Mouse (Mus musculus): ENCODE data around the gene Adh7. TPM values are rescaled to one million over a fixed set of nuclear protein-coding genes. Genes with fewer than 3 reads are reported as not detected.

Gene Adh7
- polyA plus RNA-seq, 1 experiment from 2014 or later: not detected

DNA sequence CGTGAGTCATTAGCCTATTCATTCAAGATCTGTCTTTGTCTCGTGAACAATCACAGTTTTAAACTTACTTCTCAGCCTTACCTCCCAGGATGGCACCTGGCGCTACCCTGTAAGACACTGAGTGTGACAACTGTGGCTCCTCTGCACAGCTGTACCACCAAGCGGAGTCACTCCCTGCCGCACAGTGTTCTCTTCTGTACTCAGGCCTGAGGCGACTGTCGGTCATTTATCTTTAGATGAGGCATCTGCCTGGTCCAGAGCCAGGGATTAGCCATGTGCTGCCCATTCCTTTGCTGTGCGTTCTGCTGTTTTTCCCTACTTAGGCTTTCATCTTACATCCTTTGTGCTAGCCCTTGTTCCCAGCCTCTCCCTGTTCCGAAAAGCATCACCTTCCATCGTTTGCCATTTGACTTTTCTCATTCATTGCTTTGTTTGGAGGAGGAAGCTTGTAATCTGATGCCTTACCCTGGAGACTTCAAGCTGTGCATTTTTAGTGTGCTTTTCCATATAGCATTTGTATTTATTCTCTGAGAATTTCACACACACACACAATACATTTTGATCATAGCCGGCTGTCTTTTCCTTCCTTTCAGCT, 2.1 kb upstream of the Adh7 start:
- Histone ChIP-seq H3K27ac (replicated peaks; ENCODE audit: low read depth, low read length) (no peak overlapping the region), H3K4me2 (ENCODE audit: low read depth, severe bottlenecking) (no peak overlapping the region), H3K36me3 (ENCODE audit: control insufficient read depth, insufficient read depth, low read length) (no peaks in the 10 kb centered on the region), H3K4me3 (ENCODE audit: low read depth, low read length) (no peak overlapping the region), H3K9ac (ENCODE audit: low read length) (no peak overlapping the region), H3K4me1 (ENCODE audit: control insufficient read depth, insufficient read depth, low read length) (no peaks in the 10 kb centered on the region), H3K27me3 (ENCODE audit: control insufficient read depth, insufficient read depth, low read length) (no peaks in the 10 kb centered on the region), H3K9me3 (ENCODE audit: control insufficient read depth, low read length) (no peaks in the 10 kb centered on the region)
- DNase-seq (ENCODE audit: low spot score): no peak
- ATAC-seq (ENCODE audit: insufficient number of reproducible peaks, low FRiP score, low TSS enrichment, low read depth): 0 out of 2 replicates have a peak, but pooled peaks have one; percentile 39
- WGBS: 58% methylated on average over 11 of the region's 11 CpGs

DNA sequence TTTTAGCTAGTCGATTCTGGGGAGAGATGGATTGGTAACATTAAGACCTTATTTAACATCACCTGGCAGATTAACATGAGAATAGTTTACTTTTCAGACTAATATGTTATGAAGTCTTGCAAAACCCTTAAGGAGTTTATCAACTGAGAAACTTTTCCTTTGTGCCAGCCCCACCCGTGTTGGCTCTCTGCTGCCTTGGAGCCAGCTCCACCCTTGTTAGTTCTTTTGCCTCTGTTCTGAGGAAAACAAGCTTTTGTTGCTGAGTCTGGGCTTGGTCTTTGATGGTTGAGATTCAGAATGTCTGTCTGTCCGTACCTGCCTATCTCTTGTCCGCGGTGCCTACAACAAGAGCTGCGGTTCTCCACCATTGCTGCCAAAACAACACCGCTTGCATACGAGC, 1.5 kb upstream of the Adh7 start:
- Histone ChIP-seq H3K4me3 (ENCODE audit: low read depth, low read length) (no peak overlapping the region), H3K36me3 (ENCODE audit: control insufficient read depth, insufficient read depth, low read length) (no peaks in the 10 kb centered on the region), H3K27me3 (ENCODE audit: control insufficient read depth, insufficient read depth, low read length) (no peaks in the 10 kb centered on the region), H3K4me1 (ENCODE audit: control insufficient read depth, insufficient read depth, low read length) (no peaks in the 10 kb centered on the region), H3K4me2 (ENCODE audit: low read depth, severe bottlenecking) (no peak overlapping the region), H3K9ac (ENCODE audit: low read length) (no peak overlapping the region), H3K27ac (replicated peaks; ENCODE audit: low read depth, low read length) (no peak overlapping the region), H3K9me3 (ENCODE audit: control insufficient read depth, low read length) (no peaks in the 10 kb centered on the region)
- DNase-seq (ENCODE audit: low spot score) (no peak), ATAC-seq (ENCODE audit: insufficient number of reproducible peaks, low FRiP score, low TSS enrichment, low read depth) (no peak)
- WGBS: 85% methylated on average over 8 of the region's 8 CpGs

DNA sequence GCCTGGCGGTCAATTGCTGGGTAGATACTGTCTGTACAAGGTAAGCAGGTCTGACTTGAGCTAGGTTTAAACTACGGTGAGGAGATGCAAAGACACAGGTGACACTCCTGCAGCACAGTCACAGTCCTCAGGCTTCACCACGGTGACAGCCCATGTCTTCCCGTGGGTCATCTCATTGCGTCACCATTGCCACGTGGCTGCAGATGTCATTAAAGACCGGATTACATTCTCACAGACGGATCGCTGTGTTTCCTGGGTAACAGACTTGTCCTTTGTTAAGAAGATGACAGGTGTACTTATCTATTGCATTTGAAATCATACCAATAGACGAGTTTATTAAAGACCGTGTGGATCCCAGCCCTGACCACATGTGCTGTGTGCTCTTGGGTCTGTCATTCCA, 3.6 kb downstream of the Adh7 start:
- WGBS: 94% methylated on average over 11 of the region's 11 CpGs
- no peak overlapping the region for H3K4me3 ChIP-seq (ENCODE audit: low read depth, low read length)
- H3K27me3 ChIP-seq (ENCODE audit: control insufficient read depth, insufficient read depth, low read length): no peaks in the 10 kb centered on the region
- no peak overlapping the region for H3K27ac ChIP-seq (replicated peaks; ENCODE audit: low read depth, low read length)
- ATAC-seq (ENCODE audit: insufficient number of reproducible peaks, low FRiP score, low TSS enrichment, low read depth) (no peak), DNase-seq (ENCODE audit: low spot score) (no peak)
- H3K4me2 ChIP-seq (ENCODE audit: low read depth, severe bottlenecking): no peak overlapping the region
- H3K9ac ChIP-seq (ENCODE audit: low read length): no peak overlapping the region
- no peaks in the 10 kb centered on the region for H3K36me3 ChIP-seq (ENCODE audit: control insufficient read depth, insufficient read depth, low read length)
- H3K9me3 ChIP-seq (ENCODE audit: control insufficient read depth, low read length): no peaks in the 10 kb centered on the region
- no peaks in the 10 kb centered on the region for H3K4me1 ChIP-seq (ENCODE audit: control insufficient read depth, insufficient read depth, low read length)

DNA sequence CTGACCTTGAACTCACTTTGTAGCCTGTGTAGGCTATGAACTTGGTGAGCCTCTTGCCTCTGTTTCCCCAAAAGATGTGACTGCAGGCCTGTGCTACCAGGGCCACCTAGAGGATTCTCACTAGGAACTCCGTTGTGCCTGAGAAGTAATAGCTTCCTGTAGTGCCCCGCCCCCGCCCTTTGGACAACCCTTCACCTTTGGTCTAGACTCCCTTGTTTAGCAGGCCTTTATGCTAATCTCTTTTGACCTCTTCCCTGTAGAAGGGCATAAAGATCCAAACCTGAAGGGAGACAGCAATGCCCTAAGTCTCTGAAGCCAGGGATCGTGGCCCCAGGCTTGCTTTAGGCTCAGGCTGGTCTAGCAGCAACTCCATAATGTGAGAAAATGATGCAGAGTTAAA, 5.0 kb downstream of the Adh7 start:
- H3K4me3 ChIP-seq (ENCODE audit: low read depth, low read length): no peak overlapping the region
- H3K36me3 ChIP-seq (ENCODE audit: control insufficient read depth, insufficient read depth, low read length): no peaks in the 10 kb centered on the region
- H3K9me3 ChIP-seq (ENCODE audit: control insufficient read depth, low read length): no peaks in the 10 kb centered on the region
- no peaks in the 10 kb centered on the region for H3K27me3 ChIP-seq (ENCODE audit: control insufficient read depth, insufficient read depth, low read length)
- DNase-seq (ENCODE audit: low spot score) (no peak), ATAC-seq (ENCODE audit: insufficient number of reproducible peaks, low FRiP score, low TSS enrichment, low read depth) (no peak)
- 69% methylated on average over 4 of the region's 4 CpGs for WGBS
- H3K27ac ChIP-seq (replicated peaks; ENCODE audit: low read depth, low read length): no peak overlapping the region
- H3K9ac ChIP-seq (ENCODE audit: low read length): no peak overlapping the region
- H3K4me1 ChIP-seq (ENCODE audit: control insufficient read depth, insufficient read depth, low read length): no peaks in the 10 kb centered on the region
- no peak overlapping the region for H3K4me2 ChIP-seq (ENCODE audit: low read depth, severe bottlenecking)

DNA sequence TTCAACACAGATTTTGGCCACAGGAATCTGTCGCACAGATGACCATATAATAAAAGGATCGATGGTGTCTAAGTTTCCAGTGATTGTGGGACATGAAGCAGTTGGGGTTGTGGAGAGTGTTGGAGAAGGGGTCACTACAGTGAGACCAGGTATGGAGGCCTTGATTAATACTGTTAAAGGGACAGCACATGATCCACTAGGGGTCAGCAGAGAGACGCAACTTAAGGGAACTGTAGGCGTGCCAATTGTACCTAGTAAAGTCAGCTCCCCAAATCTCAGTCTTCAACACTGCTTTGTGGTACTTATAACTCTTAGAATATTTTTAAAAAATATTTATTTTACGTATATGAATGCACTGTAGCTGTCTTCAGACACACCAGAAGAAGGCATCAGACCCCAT, 5.4 kb downstream of the Adh7 start:
- Histone ChIP-seq H3K9ac (ENCODE audit: low read length) (no peak overlapping the region), H3K36me3 (ENCODE audit: control insufficient read depth, insufficient read depth, low read length) (no peaks in the 10 kb centered on the region), H3K4me3 (ENCODE audit: low read depth, low read length) (no peak overlapping the region), H3K27me3 (ENCODE audit: control insufficient read depth, insufficient read depth, low read length) (no peaks in the 10 kb centered on the region), H3K4me2 (ENCODE audit: low read depth, severe bottlenecking) (no peak overlapping the region), H3K4me1 (ENCODE audit: control insufficient read depth, insufficient read depth, low read length) (no peaks in the 10 kb centered on the region), H3K9me3 (ENCODE audit: control insufficient read depth, low read length) (no peaks in the 10 kb centered on the region; the same call in 1 of the 2 replicates), H3K27ac (replicated peaks; ENCODE audit: low read depth, low read length) (no peak overlapping the region)
- 45% methylated on average over 5 of the region's 5 CpGs for WGBS
- DNase-seq (ENCODE audit: low spot score) (peak; percentile 77), ATAC-seq (ENCODE audit: insufficient number of reproducible peaks, low FRiP score, low TSS enrichment, low read depth) (0 out of 2 replicates have a peak, but pooled peaks have one; percentile 76)

DNA sequence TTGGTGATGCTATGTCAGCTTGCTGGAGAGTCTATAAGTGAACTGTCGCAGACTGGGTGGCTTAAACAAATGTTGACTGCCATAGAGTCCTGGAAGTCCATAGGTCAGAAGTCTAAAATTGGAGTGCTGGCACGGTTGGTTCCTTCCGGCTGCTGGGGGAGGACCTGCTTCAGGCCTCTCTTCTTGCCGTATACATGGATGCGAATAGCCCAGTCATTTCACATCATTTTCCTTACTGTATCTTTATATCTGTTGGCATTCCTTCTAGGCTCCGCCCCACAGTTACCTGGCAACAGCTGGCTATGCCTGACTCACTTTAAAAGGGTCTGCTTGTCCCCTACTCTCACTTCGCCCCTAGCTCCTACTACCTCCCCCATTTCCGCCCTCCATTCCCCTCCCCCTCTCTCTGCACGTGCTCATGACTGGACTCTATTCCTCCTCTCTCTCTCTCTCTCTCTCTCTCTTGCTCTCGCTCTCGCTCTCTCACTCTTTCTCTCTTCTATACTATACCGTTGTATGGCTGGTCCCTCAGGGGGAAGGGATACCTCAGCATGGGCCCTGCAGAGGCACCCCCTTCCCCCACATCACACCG, 6.9 kb downstream of the Adh7 start:
- Histone ChIP-seq H3K27ac (replicated peaks; ENCODE audit: low read depth, low read length) (no peak overlapping the region), H3K4me3 (ENCODE audit: low read depth, low read length) (no peak overlapping the region), H3K36me3 (ENCODE audit: control insufficient read depth, insufficient read depth, low read length) (no peaks in the 10 kb centered on the region), H3K4me2 (ENCODE audit: low read depth, severe bottlenecking) (no peak overlapping the region), H3K4me1 (ENCODE audit: control insufficient read depth, insufficient read depth, low read length) (no peaks in the 10 kb centered on the region), H3K9ac (ENCODE audit: low read length) (no peak overlapping the region), H3K27me3 (ENCODE audit: control insufficient read depth, insufficient read depth, low read length) (no peaks in the 10 kb centered on the region), H3K9me3 (ENCODE audit: control insufficient read depth, low read length) (no peaks in the 10 kb centered on the region; the same call in 1 of the 2 replicates)
- DNase-seq (ENCODE audit: low spot score) (no peak), ATAC-seq (ENCODE audit: insufficient number of reproducible peaks, low FRiP score, low TSS enrichment, low read depth) (no peak)
- 88% methylated on average over 13 of the region's 13 CpGs for WGBS

DNA sequence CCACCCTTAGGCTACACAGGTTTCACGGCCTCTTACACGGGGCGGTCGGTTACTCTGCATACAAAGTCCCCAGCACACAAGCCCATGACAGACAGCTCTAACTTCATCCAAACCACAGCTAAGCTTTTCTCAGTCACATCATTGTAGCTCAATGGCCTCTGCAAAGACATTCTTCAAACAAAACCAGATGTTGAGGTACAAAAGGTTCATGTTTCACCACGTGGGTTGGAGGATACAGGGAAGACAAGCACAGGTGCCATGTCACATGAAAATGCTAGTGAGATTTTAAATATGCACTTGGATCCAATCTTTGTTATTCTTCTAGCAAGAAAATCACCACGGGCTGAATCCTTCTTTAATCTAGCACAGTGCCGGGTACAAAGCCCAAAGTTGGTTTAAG, 7.8 kb downstream of the Adh7 start:
- Histone ChIP-seq H3K4me1 (ENCODE audit: control insufficient read depth, insufficient read depth, low read length) (no peaks in the 10 kb centered on the region), H3K4me3 (ENCODE audit: low read depth, low read length) (no peak overlapping the region), H3K27me3 (ENCODE audit: control insufficient read depth, insufficient read depth, low read length) (no peaks in the 10 kb centered on the region), H3K36me3 (ENCODE audit: control insufficient read depth, insufficient read depth, low read length) (no peaks in the 10 kb centered on the region), H3K9me3 (ENCODE audit: control insufficient read depth, low read length) (no peaks in the 10 kb centered on the region; the same call in 1 of the 2 replicates), H3K27ac (replicated peaks; ENCODE audit: low read depth, low read length) (no peak overlapping the region), H3K4me2 (ENCODE audit: low read depth, severe bottlenecking) (no peak overlapping the region), H3K9ac (ENCODE audit: low read length) (no peak overlapping the region)
- ATAC-seq (ENCODE audit: insufficient number of reproducible peaks, low FRiP score, low TSS enrichment, low read depth): no peak
- 74% methylated on average over 7 of the region's 7 CpGs for WGBS
- no peak for DNase-seq (ENCODE audit: low spot score)

DNA sequence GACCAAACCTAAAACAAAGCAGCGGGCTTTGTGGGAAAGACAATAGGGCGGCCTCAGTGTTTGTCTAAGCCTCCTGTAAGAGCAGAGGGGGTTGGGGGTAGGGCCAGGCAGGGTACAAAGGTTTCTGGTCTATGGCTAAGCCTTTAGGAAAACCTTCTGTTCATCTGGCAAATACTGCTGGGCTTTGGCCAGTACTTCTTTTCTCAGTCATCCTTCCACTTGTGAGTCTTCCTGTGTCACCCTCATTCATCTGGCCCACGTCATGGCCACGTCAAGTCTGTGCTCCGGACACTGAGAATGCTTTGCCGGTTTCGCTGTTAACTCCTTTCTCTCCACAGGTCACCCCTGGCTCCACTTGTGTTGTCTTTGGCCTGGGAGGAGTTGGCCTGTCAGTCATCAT, 8.3 kb downstream of the Adh7 start:
- WGBS: 84% methylated on average over 7 of the region's 7 CpGs
- Histone ChIP-seq H3K9me3 (ENCODE audit: control insufficient read depth, low read length) (no peaks in the 10 kb centered on the region; the same call in 1 of the 2 replicates), H3K27me3 (ENCODE audit: control insufficient read depth, insufficient read depth, low read length) (no peaks in the 10 kb centered on the region), H3K4me1 (ENCODE audit: control insufficient read depth, insufficient read depth, low read length) (no peaks in the 10 kb centered on the region), H3K4me3 (ENCODE audit: low read depth, low read length) (no peak overlapping the region), H3K9ac (ENCODE audit: low read length) (no peak overlapping the region), H3K4me2 (ENCODE audit: low read depth, severe bottlenecking) (no peak overlapping the region), H3K36me3 (ENCODE audit: control insufficient read depth, insufficient read depth, low read length) (no peaks in the 10 kb centered on the region), H3K27ac (replicated peaks; ENCODE audit: low read depth, low read length) (no peak overlapping the region)
- ATAC-seq (ENCODE audit: insufficient number of reproducible peaks, low FRiP score, low TSS enrichment, low read depth): no peak
- DNase-seq (ENCODE audit: low spot score): no peak

DNA sequence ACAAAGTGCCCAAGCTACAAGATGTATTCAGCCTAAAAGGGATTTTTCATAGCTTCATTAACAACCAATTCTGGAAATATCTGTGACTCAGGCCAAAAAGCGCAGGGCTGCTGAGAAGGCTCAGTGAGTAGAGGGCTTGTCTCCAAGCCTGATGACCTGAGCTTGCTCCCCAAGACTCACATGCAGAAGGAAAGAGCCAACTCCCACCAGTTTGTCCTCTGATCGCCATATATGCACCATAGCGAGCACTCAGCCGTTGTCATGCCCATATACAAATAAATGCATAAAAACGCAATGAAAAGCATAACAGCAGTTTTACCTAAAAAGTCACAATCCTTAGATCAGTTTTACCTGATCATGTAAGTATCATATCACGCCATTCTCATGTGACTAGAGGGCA, 8.9 kb downstream of the Adh7 start:
- ATAC-seq (ENCODE audit: insufficient number of reproducible peaks, low FRiP score, low TSS enrichment, low read depth): no peak
- H3K9ac ChIP-seq (ENCODE audit: low read length): no peak overlapping the region
- no peak overlapping the region for H3K4me3 ChIP-seq (ENCODE audit: low read depth, low read length)
- no peaks in the 10 kb centered on the region for H3K36me3 ChIP-seq (ENCODE audit: control insufficient read depth, insufficient read depth, low read length)
- H3K27me3 ChIP-seq (ENCODE audit: control insufficient read depth, insufficient read depth, low read length): no peaks in the 10 kb centered on the region
- H3K4me1 ChIP-seq (ENCODE audit: control insufficient read depth, insufficient read depth, low read length): no peaks in the 10 kb centered on the region
- H3K9me3 ChIP-seq (ENCODE audit: control insufficient read depth, low read length): no peaks in the 10 kb centered on the region; the same call in 1 of the 2 replicates
- H3K27ac ChIP-seq (replicated peaks; ENCODE audit: low read depth, low read length): no peak overlapping the region
- no peak for DNase-seq (ENCODE audit: low spot score)
- WGBS: 93% methylated on average over 6 of the region's 6 CpGs
- no peak overlapping the region for H3K4me2 ChIP-seq (ENCODE audit: low read depth, severe bottlenecking)

Measured in limb, embryonic 11.5 days (tissue).